8 mouse cellular contexts compared by ENCODE assay signal in genomic region chr12:17852138-17852537, GRCm38 (mm10).
DNase-seq lines count a peak whose midpoint lies in the region; TF ChIP-seq lines count a peak whose summit lies in the region.
"Not testable (repeated sequence)": the region's sequence is repeated elsewhere in the genome, so short reads cannot be mapped to it uniquely, and the experiment has no call there.

No protein-coding gene starts in this region.

- peak; percentile 9 for DNase-seq in CD4-positive helper T cell, adult 2 months (ENCODE audit: low read depth, low spot score)
- DNase-seq in adrenal gland, postnatal 14 days = peak; percentile 73
- DNase-seq in embryo, embryonic 10 days (ENCODE audit: low spot score) = peak; percentile 25
- DNase-seq in heart, adult 2 months = peak; percentile 23 to 76
- peak; percentile 72 for DNase-seq in kidney, postnatal 10 days
- DNase-seq in left cerebral cortex, postnatal 25 days (ENCODE audit: low spot score in 2 of 2) = peak; percentile 52 to 64
- DNase-seq in naive thymus-derived CD4-positive, alpha-beta T cell, adult 2 months (ENCODE audit: low read depth) = peak; percentile 22
- peak; percentile 82 for DNase-seq in testis, postnatal 10 days (ENCODE audit: low spot score)

- 40% methylated on average over 3 of the region's 3 CpGs for WGBS in heart, adult 2 months

- not testable (repeated sequence) for TF ChIP-seq POLR2A in heart, adult 2 months (IDR thresholded peaks at IDR 0.05; ENCODE audit: insufficient read depth, low read depth, low read length)

- H3K9ac ChIP-seq in heart, adult 2 months (ENCODE audit: low read depth, low read length) = not testable (repeated sequence)

- not testable (repeated sequence) for H3K27me3 ChIP-seq in heart, adult 2 months (ENCODE audit: control insufficient read depth, insufficient read depth, low read length)

- H3K79me2 ChIP-seq in heart, adult 2 months (replicated peaks; ENCODE audit: control insufficient read depth, insufficient read depth, low read length) = not testable (repeated sequence)

- intact Hi-C loops in heart, adult 2 months (cut with DNase I); left cerebral cortex, postnatal 25 days (cut with DNase I): not testable (repeated sequence)

- not testable (repeated sequence) for H3K36me3 ChIP-seq in heart, adult 2 months (ENCODE audit: control insufficient read depth, insufficient read depth, low read length)

- TF ChIP-seq EP300 in heart, adult 2 months (IDR thresholded peaks at IDR 0.05; ENCODE audit: insufficient read depth, low read depth, low read length) = 0 out of 2 replicates have a peak, but pooled peaks have one; percentile 21

- H3K4me3 ChIP-seq in heart, adult 2 months = not testable (repeated sequence)

- not testable (repeated sequence) for H3K27ac ChIP-seq in heart, adult 2 months

- peak; percentile 94; the same call in 1 of the 2 replicates for TF ChIP-seq CTCF in heart, adult 2 months (IDR thresholded peaks at IDR 0.05)

- not testable (repeated sequence) for H3K4me1 ChIP-seq in heart, adult 2 months (ENCODE audit: control insufficient read depth, insufficient read depth, low read length)

Comparison
In these comparisons a context has a peak if more than half of its experiments do, and no peak if none do; other contexts are left out.
1. DNase-seq: peak in every context shown above with its lines; median percentile 82 in testis, postnatal 10 days; 73 in adrenal gland, postnatal 14 days; 72 in kidney, postnatal 10 days; 58 in left cerebral cortex, postnatal 25 days; 50 in heart, adult 2 months; 25 in embryo, embryonic 10 days; 22 in naive thymus-derived CD4-positive, alpha-beta T cell, adult 2 months; 9 in CD4-positive helper T cell, adult 2 months.